Mouse (Mus musculus): ENCODE data around the gene Psmd13.

DNA sequence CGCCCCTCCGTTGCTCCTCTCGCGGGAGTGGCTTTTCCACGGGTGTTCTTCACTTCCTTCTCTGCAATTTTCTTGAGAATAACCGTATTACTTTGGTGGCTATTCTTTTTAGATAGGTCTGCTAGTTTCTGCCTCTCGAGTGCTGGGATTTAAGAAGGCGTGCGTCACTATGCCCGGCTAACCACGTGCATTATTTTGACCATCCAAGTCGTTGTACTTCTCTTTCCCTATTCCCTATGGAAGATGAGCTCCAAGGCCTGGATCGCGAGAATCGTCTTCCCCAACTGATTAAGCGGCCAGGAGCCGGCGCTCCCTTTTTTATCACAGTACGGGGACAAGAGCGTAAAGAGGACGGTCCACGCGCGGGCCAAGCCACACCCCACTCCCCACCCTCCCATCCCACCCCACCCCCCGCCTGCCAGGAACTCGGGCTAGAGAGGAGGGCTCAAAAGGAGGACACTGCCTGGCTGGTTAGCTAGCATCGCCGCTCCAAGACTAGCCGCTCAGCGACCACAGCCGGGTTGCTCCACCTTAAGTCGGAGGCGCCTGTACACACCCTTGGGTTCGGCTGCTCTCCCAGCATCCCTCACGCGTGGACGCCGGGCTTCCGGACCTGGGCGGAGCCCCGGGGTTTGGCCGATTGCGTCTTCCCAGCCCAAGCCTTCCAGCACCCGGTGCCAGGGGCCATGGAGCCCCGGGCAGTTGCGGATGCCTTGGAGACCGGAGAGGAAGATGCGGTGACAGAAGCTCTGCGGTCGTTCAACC, 24.8 kb upstream of the Psmd13 start, which contains the start of gene Ric8a:
- TF ChIP-seq ZMIZ1 (IDR thresholded peaks at IDR 0.05; ENCODE audit: low read depth, low read length) (no peak), UBTF (IDR thresholded peaks at IDR 0.05; ENCODE audit: borderline replicate concordance, insufficient read depth, low read depth, low read length) (no peak), CTCF (IDR thresholded peaks at IDR 0.05 in 2 of 3, conservative IDR thresholded peaks at IDR 0.05 in 1 of 3; ENCODE audit: control insufficient read depth in 1 of 3, insufficient read depth in 1 of 3, low read depth in 2 of 3, low read length in 3 of 3, poor library complexity in 1 of 3, severe bottlenecking in 1 of 3) (no peak), POLR2AphosphoS5 (IDR thresholded peaks at IDR 0.05; ENCODE audit: borderline replicate concordance, low read depth, low read length) (no peak), GABPA (IDR thresholded peaks at IDR 0.05; ENCODE audit: low read depth, low read length) (no peak), EP300 (IDR thresholded peaks at IDR 0.05; ENCODE audit: low read depth in 1 of 2, low read length in 2 of 2) (peak in 1 of 2 experiments; percentile 15; a peak in 1 of 4 replicates), USF2 (IDR thresholded peaks at IDR 0.05; ENCODE audit: borderline replicate concordance in 1 of 2, insufficient read depth in 1 of 2, low read depth in 1 of 2, low read length in 2 of 2) (no peak)
